Mouse (Mus musculus): ENCODE data around the gene Nek9. TPM values are rescaled to one million over a fixed set of nuclear protein-coding genes. Genes with fewer than 3 reads are reported as not detected.

Nek9 gene
- polyA plus RNA-seq, 1 experiment, result 0.15 TPM

GRCm38 (mm10) chr12:85297345-85297997, 41.7 kb downstream of the Nek9 start:
- Histone ChIP-seq H3K4me1 (ENCODE audit: control insufficient read depth) (no peaks in the 10 kb centered on the region), H3K27me3 (ENCODE audit: control insufficient read depth) (no peaks in the 10 kb centered on the region; the same call in 1 of the 2 replicates), H3K9me3 (ENCODE audit: control insufficient read depth, low read length) (no peaks in the 10 kb centered on the region; the same call in 1 of the 2 replicates), H3K4me3 (replicated peaks) (no peak overlapping the region), H3K36me3 (ENCODE audit: control insufficient read depth) (peaks cover 33% of the 10 kb centered on the region)
- TF ChIP-seq TAL1 (IDR thresholded peaks at IDR 0.05; ENCODE audit: low read length) (no peak), GATA1 (IDR thresholded peaks at IDR 0.05; ENCODE audit: low read length) (no peak)

- Histone ChIP-seq H3K27me3 (ENCODE audit: control insufficient read depth) (no peaks in the 10 kb centered on the region; the same call in 1 of the 2 replicates), H3K36me3 (ENCODE audit: control insufficient read depth) (peaks cover 28% of the 10 kb centered on the region), H3K9me3 (ENCODE audit: control insufficient read depth, low read length) (no peaks in the 10 kb centered on the region; the same call in 1 of the 2 replicates)
Measured at GRCm38 (mm10) chr12:85296915-85297314, 42.2 kb downstream of the Nek9 start.

DNA sequence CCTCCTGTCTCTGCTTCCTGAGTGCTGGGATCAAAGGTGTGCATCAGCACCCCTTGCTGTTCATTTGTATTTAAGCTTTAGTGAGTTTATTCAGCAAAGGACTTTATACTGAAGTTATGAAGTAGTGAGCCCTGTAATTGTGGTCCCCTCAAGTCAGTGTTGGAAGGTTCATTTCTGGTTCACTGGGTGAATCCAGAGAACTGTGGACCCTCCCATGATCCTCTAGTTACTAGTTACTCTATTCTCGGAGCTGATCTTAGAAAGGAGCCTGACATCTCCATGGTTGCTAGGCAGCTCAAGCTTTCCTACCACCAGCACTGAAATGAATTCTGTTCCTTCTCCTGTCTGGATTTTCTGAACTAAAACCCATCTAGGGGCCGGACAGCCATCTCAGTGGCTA, 43.7 kb downstream of the Nek9 start:
- Histone ChIP-seq H3K27me3 (ENCODE audit: control insufficient read depth) (peaks cover 3% of the 10 kb centered on the region), H3K4me1 (ENCODE audit: control insufficient read depth) (no peaks in the 10 kb centered on the region), H3K4me3 (replicated peaks) (no peak overlapping the region), H3K9me3 (ENCODE audit: control insufficient read depth, low read length) (no peaks in the 10 kb centered on the region; the same call in 1 of the 2 replicates), H3K36me3 (ENCODE audit: control insufficient read depth) (peaks cover 14% of the 10 kb centered on the region)
- TF ChIP-seq GATA1 (IDR thresholded peaks at IDR 0.05; ENCODE audit: low read length), result no peak
- TF ChIP-seq TAL1 (IDR thresholded peaks at IDR 0.05; ENCODE audit: low read length), result no peak

More at GRCm38 (mm10) chr12:85296915-85297314, 42.2 kb downstream of the Nek9 start:
- no peaks in the 10 kb centered on the region for H3K4me1 ChIP-seq (ENCODE audit: control insufficient read depth)
- no peak overlapping the region for H3K4me3 ChIP-seq (replicated peaks)
- TF ChIP-seq GATA1 (IDR thresholded peaks at IDR 0.05; ENCODE audit: low read length) (no peak), TAL1 (IDR thresholded peaks at IDR 0.05; ENCODE audit: low read length) (no peak)

GRCm38 (mm10) chr12:85292906-85293305, 46.3 kb downstream of the Nek9 start:
- Histone ChIP-seq H3K4me3 (replicated peaks) (no peak overlapping the region), H3K9me3 (ENCODE audit: control insufficient read depth, low read length) (no peaks in the 10 kb centered on the region; the same call in 1 of the 2 replicates), H3K36me3 (ENCODE audit: control insufficient read depth) (no peaks in the 10 kb centered on the region), H3K4me1 (ENCODE audit: control insufficient read depth) (peaks cover 9% of the 10 kb centered on the region), H3K27me3 (ENCODE audit: control insufficient read depth) (peaks cover 28% of the 10 kb centered on the region)
- TF ChIP-seq TAL1 (IDR thresholded peaks at IDR 0.05; ENCODE audit: low read length) (no peak), GATA1 (IDR thresholded peaks at IDR 0.05; ENCODE audit: low read length) (no peak)

DNA sequence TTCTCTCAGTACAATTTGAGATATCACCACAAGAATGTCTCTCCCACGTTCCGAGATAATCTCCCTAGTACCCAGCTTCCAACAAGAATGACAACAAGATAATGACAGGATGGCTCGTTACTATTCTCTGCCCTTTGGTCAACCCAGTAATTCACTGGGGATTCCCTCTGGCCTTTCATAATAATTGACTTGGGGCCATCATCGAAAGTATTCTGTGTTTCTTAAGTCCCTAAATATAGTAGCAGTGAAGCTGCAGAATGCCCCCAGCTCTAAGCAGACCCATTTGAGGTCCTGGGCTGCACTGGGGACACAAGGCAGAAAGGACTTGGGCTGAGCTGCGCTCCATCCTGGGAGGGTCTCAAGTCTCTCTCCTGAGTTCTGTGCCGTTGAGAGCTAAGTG, 46.9 kb downstream of the Nek9 start:
- peaks cover 15% of the 10 kb centered on the region for H3K4me1 ChIP-seq (ENCODE audit: control insufficient read depth)
- no peaks in the 10 kb centered on the region; the same call in 1 of the 2 replicates for H3K9me3 ChIP-seq (ENCODE audit: control insufficient read depth, low read length)
- H3K4me3 ChIP-seq (replicated peaks), result no peak overlapping the region
- TF ChIP-seq TAL1 (IDR thresholded peaks at IDR 0.05; ENCODE audit: low read length) (no peak), GATA1 (IDR thresholded peaks at IDR 0.05; ENCODE audit: low read length) (no peak)
- no peaks in the 10 kb centered on the region for H3K36me3 ChIP-seq (ENCODE audit: control insufficient read depth)
- H3K27me3 ChIP-seq (ENCODE audit: control insufficient read depth), result peaks cover 31% of the 10 kb centered on the region

GRCm38 (mm10) chr12:85291541-85291940, 47.6 kb downstream of the Nek9 start:
- Histone ChIP-seq H3K4me1 (ENCODE audit: control insufficient read depth) (peaks cover 15% of the 10 kb centered on the region), H3K27me3 (ENCODE audit: control insufficient read depth) (peaks cover 31% of the 10 kb centered on the region), H3K36me3 (ENCODE audit: control insufficient read depth) (no peaks in the 10 kb centered on the region), H3K4me3 (replicated peaks) (no peak overlapping the region), H3K9me3 (ENCODE audit: control insufficient read depth, low read length) (no peaks in the 10 kb centered on the region; the same call in 1 of the 2 replicates)
- TF ChIP-seq GATA1 (IDR thresholded peaks at IDR 0.05; ENCODE audit: low read length), result no peak
- TF ChIP-seq TAL1 (IDR thresholded peaks at IDR 0.05; ENCODE audit: low read length), result no peak

- Histone ChIP-seq H3K4me1 (ENCODE audit: control insufficient read depth) (peaks cover 15% of the 10 kb centered on the region), H3K27me3 (ENCODE audit: control insufficient read depth) (peaks cover 31% of the 10 kb centered on the region), H3K4me3 (replicated peaks) (no peak overlapping the region), H3K9me3 (ENCODE audit: control insufficient read depth, low read length) (no peaks in the 10 kb centered on the region; the same call in 1 of the 2 replicates), H3K36me3 (ENCODE audit: control insufficient read depth) (no peaks in the 10 kb centered on the region)
- TF ChIP-seq TAL1 (IDR thresholded peaks at IDR 0.05; ENCODE audit: low read length), result no peak
- no peak for TF ChIP-seq GATA1 (IDR thresholded peaks at IDR 0.05; ENCODE audit: low read length)
Measured at GRCm38 (mm10) chr12:85290633-85291032, 48.5 kb downstream of the Nek9 start.

- H3K36me3 ChIP-seq (ENCODE audit: control insufficient read depth), result no peaks in the 10 kb centered on the region
- peaks cover 31% of the 10 kb centered on the region for H3K27me3 ChIP-seq (ENCODE audit: control insufficient read depth)
- TF ChIP-seq TAL1 (IDR thresholded peaks at IDR 0.05; ENCODE audit: low read length) (no peak), GATA1 (IDR thresholded peaks at IDR 0.05; ENCODE audit: low read length) (no peak)
- H3K4me1 ChIP-seq (ENCODE audit: control insufficient read depth), result peaks cover 15% of the 10 kb centered on the region
- H3K9me3 ChIP-seq (ENCODE audit: control insufficient read depth, low read length), result no peaks in the 10 kb centered on the region; the same call in 1 of the 2 replicates
- H3K4me3 ChIP-seq (replicated peaks), result no peak overlapping the region
Measured at GRCm38 (mm10) chr12:85289157-85290000, 49.8 kb downstream of the Nek9 start.
